Mouse (Mus musculus): ENCODE measurements around the gene Unk.

DNA sequence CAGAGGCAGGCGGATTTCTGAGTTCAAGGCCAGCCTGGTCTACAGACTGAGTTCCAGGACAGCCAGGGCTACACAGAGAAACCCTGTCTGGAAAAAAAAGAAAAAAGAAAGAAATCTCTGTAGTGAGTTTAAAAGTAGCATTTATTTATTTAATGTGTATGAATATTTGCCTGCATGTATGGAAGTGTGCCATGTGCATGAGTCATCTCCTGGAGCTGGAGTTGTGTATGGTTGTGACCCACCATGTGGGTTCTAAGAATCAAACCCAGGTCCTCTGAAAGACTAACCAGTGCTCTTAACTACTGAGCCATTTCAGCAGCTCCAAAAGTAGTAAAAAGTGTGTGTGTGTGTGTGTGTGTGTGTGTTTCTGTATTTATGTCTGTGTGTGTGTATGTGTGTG lies 13.2 kb downstream of the Unk start:
- TF ChIP-seq CTCF (IDR thresholded peaks at IDR 0.05; ENCODE audit: borderline replicate concordance, insufficient read depth, low read depth, low read length) (no peak), POLR2A (IDR thresholded peaks at IDR 0.05; ENCODE audit: borderline replicate concordance, insufficient read depth, low read length) (no peak)

All from cerebellum, adult 2 months (tissue).